Mouse (Mus musculus): ENCODE measurements around the gene Btbd17. TPM values are rescaled to one million over a fixed set of nuclear protein-coding genes. Genes with fewer than 3 reads are reported as not detected.
A peak's percentile ranks its signal among the peaks of the same experiment; 100 is the strongest.

The Btbd17 gene
- polyA plus RNA-seq (2016; fragmentation: Nextera tagmentation; extraction: Ambion mirVana): 0.14 TPM in 1 of 2 replicates, not detected in the other

- peak within 1 kb of the TSS; percentile 46 for H3K4me3 ChIP-seq
- H3K27ac ChIP-seq: peak within 1 kb of the TSS; percentile 39; the same call in 1 of the 2 replicates
- no peak for DNase-seq (ENCODE audit: low spot score)
- H3K9me3 ChIP-seq (replicated peaks): no peaks in the 10 kb centered on the region
- H3K36me3 ChIP-seq: no peaks in the 10 kb centered on the region
- WGBS: 4% methylated on average over 4 of the region's 4 CpGs
- peaks cover 65% of the 10 kb centered on the region for H3K27me3 ChIP-seq (ENCODE audit: low read depth, poor library complexity, severe bottlenecking)
- H3K4me1 ChIP-seq: peaks cover 36% of the 10 kb centered on the region
Measured at GRCm38 (mm10) chr11:114795848-114796322, at the start of gene Btbd17. Gene Btbd17 (minus strand): TSS chr11:114795945.

GRCm38 (mm10) chr11:114844464-114845220, 48.9 kb upstream of the Btbd17 start:
- 0 out of 2 replicates have a peak, but pooled peaks cover 11% of the 10 kb centered on the region for H3K27me3 ChIP-seq (ENCODE audit: low read depth, poor library complexity, severe bottlenecking)
- H3K4me3 ChIP-seq: peak overlapping the region; percentile 40
- no peak for DNase-seq (ENCODE audit: low spot score)
- H3K9me3 ChIP-seq (replicated peaks): no peaks in the 10 kb centered on the region; the same call in 1 of the 2 replicates
- 72% methylated on average over 7 of the region's 7 CpGs for WGBS
- H3K4me1 ChIP-seq: peaks cover 43% of the 10 kb centered on the region
- H3K27ac ChIP-seq: peak overlapping the region; percentile 91
- no peaks in the 10 kb centered on the region for H3K36me3 ChIP-seq

GRCm38 (mm10) chr11:114843818-114844463, 48.2 kb upstream of the Btbd17 start:
- DNase-seq (ENCODE audit: low spot score): peak; percentile 71
- Histone ChIP-seq H3K9me3 (replicated peaks) (no peaks in the 10 kb centered on the region; the same call in 1 of the 2 replicates), H3K4me3 (peak overlapping the region; percentile 40), H3K4me1 (peaks cover 36% of the 10 kb centered on the region), H3K36me3 (no peaks in the 10 kb centered on the region), H3K27me3 (ENCODE audit: low read depth, poor library complexity, severe bottlenecking) (0 out of 2 replicates have a peak, but pooled peaks cover 4% of the 10 kb centered on the region), H3K27ac (peak overlapping the region; percentile 91)
- 4% methylated on average over 8 of the region's 8 CpGs for WGBS

GRCm38 (mm10) chr11:114833166-114833565, 37.4 kb upstream of the Btbd17 start:
- DNase-seq (ENCODE audit: low spot score): no peak
- no peaks in the 10 kb centered on the region for H3K36me3 ChIP-seq
- H3K4me1 ChIP-seq: peaks cover 47% of the 10 kb centered on the region
- no peak overlapping the region for H3K4me3 ChIP-seq
- WGBS: 62% methylated on average over 5 of the region's 5 CpGs
- H3K27ac ChIP-seq: 0 out of 2 replicates have a peak overlapping the region, but pooled peaks have one; percentile 46
- no peaks in the 10 kb centered on the region for H3K27me3 ChIP-seq (ENCODE audit: low read depth, poor library complexity, severe bottlenecking)
- no peaks in the 10 kb centered on the region for H3K9me3 ChIP-seq (replicated peaks)

- H3K36me3 ChIP-seq: no peaks in the 10 kb centered on the region
- peaks cover 36% of the 10 kb centered on the region for H3K4me1 ChIP-seq
- H3K4me3 ChIP-seq: peak overlapping the region; percentile 49
- no peak for DNase-seq (ENCODE audit: low spot score)
- peak overlapping the region; percentile 97 for H3K27ac ChIP-seq
- H3K9me3 ChIP-seq (replicated peaks): no peaks in the 10 kb centered on the region
- WGBS: 6% methylated on average over 8 of the region's 8 CpGs
- no peaks in the 10 kb centered on the region for H3K27me3 ChIP-seq (ENCODE audit: low read depth, poor library complexity, severe bottlenecking)
Measured at GRCm38 (mm10) chr11:114830433-114830773, 34.7 kb upstream of the Btbd17 start.

GRCm38 (mm10) chr11:114829499-114830432, 34.0 kb upstream of the Btbd17 start:
- H3K27ac ChIP-seq: peak overlapping the region; percentile 97
- 3% methylated on average over 24 of the region's 24 CpGs for WGBS
- H3K9me3 ChIP-seq (replicated peaks): no peaks in the 10 kb centered on the region
- no peaks in the 10 kb centered on the region for H3K36me3 ChIP-seq
- no peaks in the 10 kb centered on the region for H3K27me3 ChIP-seq (ENCODE audit: low read depth, poor library complexity, severe bottlenecking)
- peak; percentile 89 for DNase-seq (ENCODE audit: low spot score)
- peak overlapping the region; percentile 49 for H3K4me3 ChIP-seq
- peaks cover 36% of the 10 kb centered on the region for H3K4me1 ChIP-seq

GRCm38 (mm10) chr11:114826686-114827085, 30.9 kb upstream of the Btbd17 start:
- peaks cover 45% of the 10 kb centered on the region for H3K4me1 ChIP-seq
- no peak overlapping the region for H3K27ac ChIP-seq
- no peaks in the 10 kb centered on the region for H3K36me3 ChIP-seq
- no peak for DNase-seq (ENCODE audit: low spot score)
- H3K27me3 ChIP-seq (ENCODE audit: low read depth, poor library complexity, severe bottlenecking): no peaks in the 10 kb centered on the region
- WGBS: 86% methylated on average over 5 of the region's 5 CpGs
- no peak overlapping the region for H3K4me3 ChIP-seq
- H3K9me3 ChIP-seq (replicated peaks): no peaks in the 10 kb centered on the region

- Histone ChIP-seq H3K9me3 (replicated peaks) (no peaks in the 10 kb centered on the region), H3K27ac (peak overlapping the region; percentile 82), H3K36me3 (no peaks in the 10 kb centered on the region), H3K27me3 (ENCODE audit: low read depth, poor library complexity, severe bottlenecking) (no peaks in the 10 kb centered on the region), H3K4me1 (peaks cover 52% of the 10 kb centered on the region), H3K4me3 (peak overlapping the region; percentile 27)
- WGBS: 2% methylated on average over 11 of the region's 11 CpGs
- DNase-seq (ENCODE audit: low spot score): peak; percentile 51
Measured at GRCm38 (mm10) chr11:114823199-114823725, 27.5 kb upstream of the Btbd17 start.

- DNase-seq (ENCODE audit: low spot score): no peak
- no peaks in the 10 kb centered on the region for H3K9me3 ChIP-seq (replicated peaks)
- WGBS: 62% methylated on average over 12 of the region's 12 CpGs
- H3K27me3 ChIP-seq (ENCODE audit: low read depth, poor library complexity, severe bottlenecking): no peaks in the 10 kb centered on the region
- peak overlapping the region; percentile 82 for H3K27ac ChIP-seq
- H3K36me3 ChIP-seq: no peaks in the 10 kb centered on the region
- peak overlapping the region; percentile 27 for H3K4me3 ChIP-seq
- H3K4me1 ChIP-seq: peaks cover 52% of the 10 kb centered on the region
Measured at GRCm38 (mm10) chr11:114822727-114823126, 27.0 kb upstream of the Btbd17 start.

- Histone ChIP-seq H3K36me3 (no peaks in the 10 kb centered on the region), H3K27me3 (ENCODE audit: low read depth, poor library complexity, severe bottlenecking) (no peaks in the 10 kb centered on the region), H3K4me3 (no peak overlapping the region), H3K9me3 (replicated peaks) (no peaks in the 10 kb centered on the region), H3K27ac (peak overlapping the region; percentile 32; the same call in 1 of the 2 replicates), H3K4me1 (peaks cover 56% of the 10 kb centered on the region)
- 68% methylated on average over 1 of the region's 1 CpGs for WGBS
- DNase-seq (ENCODE audit: low spot score): no peak
Measured at GRCm38 (mm10) chr11:114821325-114821724, 25.6 kb upstream of the Btbd17 start.

- no peak overlapping the region for H3K4me3 ChIP-seq
- H3K27ac ChIP-seq: peak overlapping the region; percentile 73; the same call in 1 of the 2 replicates
- H3K4me1 ChIP-seq: peaks cover 60% of the 10 kb centered on the region
- no peaks in the 10 kb centered on the region for H3K9me3 ChIP-seq (replicated peaks)
- 36% methylated on average over 3 of the region's 3 CpGs for WGBS
- no peak for DNase-seq (ENCODE audit: low spot score)
- no peaks in the 10 kb centered on the region for H3K27me3 ChIP-seq (ENCODE audit: low read depth, poor library complexity, severe bottlenecking)
- H3K36me3 ChIP-seq: no peaks in the 10 kb centered on the region
Measured at GRCm38 (mm10) chr11:114820444-114820843, 24.7 kb upstream of the Btbd17 start.

GRCm38 (mm10) chr11:114819110-114819509, 23.4 kb upstream of the Btbd17 start:
- DNase-seq (ENCODE audit: low spot score): no peak
- WGBS: 57% methylated on average over 2 of the region's 2 CpGs
- no peaks in the 10 kb centered on the region for H3K9me3 ChIP-seq (replicated peaks)
- no peaks in the 10 kb centered on the region for H3K27me3 ChIP-seq (ENCODE audit: low read depth, poor library complexity, severe bottlenecking)
- no peaks in the 10 kb centered on the region for H3K36me3 ChIP-seq
- peak overlapping the region; percentile 73 for H3K27ac ChIP-seq
- peaks cover 65% of the 10 kb centered on the region for H3K4me1 ChIP-seq
- H3K4me3 ChIP-seq: no peak overlapping the region
